Mouse (Mus musculus): ENCODE results near the gene Cbln3. TPM values are rescaled to one million over a fixed set of nuclear protein-coding genes. Genes with fewer than 3 reads are reported as not detected.

Gene Cbln3
- total and polyA plus RNA-seq, 3 experiments: 0.17 to 0.26 (median 0.24) TPM

DNA sequence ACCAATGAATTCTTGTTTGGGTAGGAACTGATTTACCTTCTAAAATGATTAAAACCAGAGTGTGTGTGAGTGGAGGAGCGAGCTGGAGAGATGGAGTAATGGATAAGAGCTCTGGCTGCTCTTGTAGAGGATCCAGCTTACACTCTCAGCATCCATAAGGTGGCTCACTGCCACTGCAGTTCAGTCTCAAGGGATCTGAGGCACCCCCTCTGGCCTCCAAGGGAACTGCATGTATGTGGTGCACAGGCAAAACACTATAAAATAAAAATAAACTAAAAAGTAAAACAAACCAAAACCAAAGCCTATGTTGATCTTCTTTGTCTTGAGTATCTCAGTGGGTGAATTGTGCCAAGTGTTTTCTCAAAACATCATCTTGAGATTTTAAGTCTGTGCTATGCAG, 4.6 kb downstream of the Cbln3 start (continued):
- TF ChIP-seq MEF2A (IDR thresholded peaks at IDR 0.05; ENCODE audit: borderline replicate concordance, low read depth, low read length) (no peak), E2F4 (IDR thresholded peaks at IDR 0.05; ENCODE audit: insufficient replicate concordance, low read depth, low read length) (no peak), CTCF (conservative IDR thresholded peaks at IDR 0.05 in 1 of 2, IDR thresholded peaks at IDR 0.05 in 1 of 2; ENCODE audit: low read depth in 2 of 2, low read length in 2 of 2) (peak; percentile 69 to 100; a peak in 3 of 4 replicates), SMC3 (IDR thresholded peaks at IDR 0.05; ENCODE audit: low read depth, low read length) (peak; percentile 84), CHD1 (IDR thresholded peaks at IDR 0.05; ENCODE audit: low read depth, low read length) (no peak)

DNA sequence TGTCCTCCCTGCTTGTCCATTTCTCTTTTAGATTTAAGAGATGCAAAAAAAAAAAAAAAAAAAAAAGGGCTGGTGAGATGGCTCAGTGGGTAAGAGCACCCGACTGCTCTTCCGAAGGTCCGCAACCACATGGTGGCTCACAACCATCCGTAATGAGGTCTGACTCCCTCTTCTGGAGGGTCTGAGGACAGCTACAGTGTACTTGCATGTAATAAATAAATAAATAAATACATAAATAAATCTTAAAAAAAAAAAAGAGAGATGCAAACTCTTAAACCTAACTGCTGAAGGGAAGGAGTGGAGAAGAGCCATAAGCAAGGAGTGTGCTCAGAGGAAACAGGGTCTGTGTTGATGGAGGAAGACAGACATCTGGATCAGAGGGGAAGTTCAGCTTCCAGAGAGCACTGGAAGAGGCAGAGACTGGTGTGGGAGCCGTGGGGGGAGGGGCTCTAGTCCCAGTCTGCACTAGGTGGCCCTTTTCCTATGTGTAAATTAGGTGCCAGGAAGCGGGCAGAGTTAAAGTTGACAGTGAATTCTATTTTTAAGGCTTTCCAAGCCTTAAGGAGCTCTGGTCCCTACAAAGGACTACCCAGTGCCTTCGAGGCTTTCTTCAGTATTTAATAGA, 5.8 kb downstream of the Cbln3 start:
- no peak overlapping the region for H3K4me2 ChIP-seq (ENCODE audit: insufficient read depth, low read depth, poor library complexity, severe bottlenecking)
- no peak overlapping the region for H3K27ac ChIP-seq (ENCODE audit: insufficient read depth, low read depth)
- in situ Hi-C loops (cut with MboI; ENCODE audit: low pct_ligation_motif_present, low pct_unique_long_range_greater_than_20kb, low sequenced_read_pairs) (no loop called here), dilution Hi-C loops (cut with MboI; ENCODE audit: extremely low pct_ligation_motif_present, extremely low pct_unique_long_range_greater_than_20kb, low sequenced_read_pairs) (no loop called here)
- H3K4me1 ChIP-seq (ENCODE audit: control insufficient read depth in 1 of 2, insufficient read depth in 2 of 2): peaks cover 17 to 44% of the 10 kb centered on the region in 2 experiments
- H3K27me3 ChIP-seq (replicated peaks): peaks cover 9% of the 10 kb centered on the region
- TF ChIP-seq ZKSCAN1 (IDR thresholded peaks at IDR 0.05; ENCODE audit: borderline replicate concordance, low read depth, low read length) (no peak), MYC (IDR thresholded peaks at IDR 0.05; ENCODE audit: low read depth, low read length) (no peak), SMC3 (IDR thresholded peaks at IDR 0.05; ENCODE audit: low read depth, low read length) (no peak), BHLHE40 (IDR thresholded peaks at IDR 0.05; ENCODE audit: low read depth, low read length) (no peak), ZC3H11A (IDR thresholded peaks at IDR 0.05; ENCODE audit: low read depth, low read length) (no peak), CTCF (conservative IDR thresholded peaks at IDR 0.05 in 1 of 2, IDR thresholded peaks at IDR 0.05 in 1 of 2; ENCODE audit: low read depth in 2 of 2, low read length in 2 of 2) (peak in 1 of 2 experiments; percentile 49; a peak in 2 of 4 replicates), MAFK (IDR thresholded peaks at IDR 0.05; ENCODE audit: insufficient replicate concordance, low read length) (no peak), CHD2 (IDR thresholded peaks at IDR 0.05; ENCODE audit: low read length) (no peak), ZNF384 (IDR thresholded peaks at IDR 0.05; ENCODE audit: low read depth, low read length) (peak; percentile 41; the same call in 1 of the 2 replicates)
- no peaks in the 10 kb centered on the region for H3K36me3 ChIP-seq (replicated peaks in 1 of 2; ENCODE audit: control insufficient read depth in 1 of 2, insufficient read depth in 1 of 2, low read length in 1 of 2)
- H3K9ac ChIP-seq (ENCODE audit: insufficient read depth, low read depth): no peak overlapping the region
- H3K4me3 ChIP-seq (replicated peaks in 1 of 3; ENCODE audit: low read depth in 2 of 3, low read length in 2 of 3, poor library complexity in 1 of 3): no peak overlapping the region
- H3K79me2 ChIP-seq (replicated peaks; ENCODE audit: control insufficient read depth, extremely low read depth, insufficient read depth, poor library complexity, severe bottlenecking): no peaks in the 10 kb centered on the region
- no peak for DNase-seq (ENCODE audit: extremely low read depth)
- no peaks in the 10 kb centered on the region for H3K9me3 ChIP-seq (replicated peaks; ENCODE audit: low read length)

DNA sequence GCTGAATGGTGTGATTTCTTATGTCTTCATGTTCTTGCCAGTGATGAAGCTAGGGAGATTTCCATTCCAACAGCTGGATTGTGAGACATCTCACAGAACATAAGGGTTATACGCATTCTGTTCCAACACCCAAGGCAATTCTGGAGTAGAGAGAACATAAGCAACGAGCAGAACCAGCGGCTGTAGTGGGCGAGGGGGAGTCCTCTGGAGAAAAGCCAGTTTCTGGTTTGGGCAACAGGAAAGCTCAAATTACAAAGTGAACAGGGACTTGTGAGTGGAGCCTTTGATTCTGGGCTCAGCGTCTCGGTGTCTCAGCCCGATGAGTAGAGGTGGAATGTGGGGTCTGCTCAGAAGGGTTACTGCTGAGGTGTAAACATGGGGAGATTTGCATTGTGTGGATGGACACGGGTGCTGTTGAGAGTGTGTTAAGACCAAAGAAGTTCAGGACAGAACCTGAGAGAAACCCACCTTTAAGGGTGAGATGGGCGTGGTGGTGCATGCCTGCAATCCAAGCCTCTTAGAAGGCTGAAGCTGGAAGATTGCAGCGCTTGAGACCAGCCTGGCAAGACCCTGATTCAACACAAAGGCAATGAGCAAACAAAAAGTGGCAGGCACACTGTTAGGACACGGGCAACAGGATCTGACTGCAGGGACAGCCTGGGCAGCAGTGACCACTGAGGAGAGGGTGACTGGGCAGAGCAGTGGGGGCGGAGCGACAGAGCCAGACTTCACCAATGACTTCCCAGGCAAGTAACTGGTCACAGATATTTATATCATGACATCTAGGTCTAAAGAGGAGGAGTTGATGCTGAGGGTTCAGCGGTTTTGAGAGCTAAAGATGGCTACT, 6.5 kb downstream of the Cbln3 start:
- H3K4me1 ChIP-seq (ENCODE audit: control insufficient read depth in 1 of 2, insufficient read depth in 2 of 2): peaks cover 14 to 43% of the 10 kb centered on the region in 2 experiments
- no peaks in the 10 kb centered on the region for H3K36me3 ChIP-seq (replicated peaks in 1 of 2; ENCODE audit: control insufficient read depth in 1 of 2, insufficient read depth in 1 of 2, low read length in 1 of 2)
- H3K9me3 ChIP-seq (replicated peaks; ENCODE audit: low read length): no peaks in the 10 kb centered on the region
- TF ChIP-seq PAX5 (IDR thresholded peaks at IDR 0.05; ENCODE audit: low read length) (no peak), GABPA (IDR thresholded peaks at IDR 0.05; ENCODE audit: insufficient replicate concordance, low read depth, low read length) (no peak), E2F4 (IDR thresholded peaks at IDR 0.05; ENCODE audit: insufficient replicate concordance, low read depth, low read length) (no peak), SMC3 (IDR thresholded peaks at IDR 0.05; ENCODE audit: low read depth, low read length) (no peak), EP300 (IDR thresholded peaks at IDR 0.05; ENCODE audit: low read length) (no peak), CHD2 (IDR thresholded peaks at IDR 0.05; ENCODE audit: low read length) (no peak), TCF12 (IDR thresholded peaks at IDR 0.05; ENCODE audit: low read depth, low read length) (no peak), UBTF (IDR thresholded peaks at IDR 0.05; ENCODE audit: low read depth, low read length) (no peak), NELFE (IDR thresholded peaks at IDR 0.05; ENCODE audit: low read depth, low read length) (no peak), POLR2AphosphoS2 (IDR thresholded peaks at IDR 0.05; ENCODE audit: low read depth, low read length) (no peak), SIN3A (IDR thresholded peaks at IDR 0.05; ENCODE audit: low read length) (no peak), CTCF (conservative IDR thresholded peaks at IDR 0.05 in 1 of 2, IDR thresholded peaks at IDR 0.05 in 1 of 2; ENCODE audit: low read depth in 2 of 2, low read length in 2 of 2) (no peak), ELF1 (IDR thresholded peaks at IDR 0.05; ENCODE audit: low read depth, low read length) (no peak), JUN (IDR thresholded peaks at IDR 0.05; ENCODE audit: insufficient read depth, low read depth, low read length) (no peak), ZMIZ1 (IDR thresholded peaks at IDR 0.05; ENCODE audit: low read depth, low read length) (no peak), HCFC1 (IDR thresholded peaks at IDR 0.05; ENCODE audit: low read depth, low read length) (no peak), POLR2A (IDR thresholded peaks at IDR 0.05; ENCODE audit: low read depth, low read length) (no peak), MAZ (IDR thresholded peaks at IDR 0.05; ENCODE audit: low read depth, low read length) (no peak), MEF2A (IDR thresholded peaks at IDR 0.05; ENCODE audit: borderline replicate concordance, low read depth, low read length) (no peak)
- no peak overlapping the region for H3K4me3 ChIP-seq (replicated peaks in 1 of 3; ENCODE audit: low read depth in 2 of 3, low read length in 2 of 3, poor library complexity in 1 of 3)
- no peak overlapping the region for H3K9ac ChIP-seq (ENCODE audit: insufficient read depth, low read depth)
- H3K79me2 ChIP-seq (replicated peaks; ENCODE audit: control insufficient read depth, extremely low read depth, insufficient read depth, poor library complexity, severe bottlenecking): no peaks in the 10 kb centered on the region
- H3K27me3 ChIP-seq (replicated peaks): peaks cover 9% of the 10 kb centered on the region
- in situ Hi-C loops (cut with MboI; ENCODE audit: low pct_ligation_motif_present, low pct_unique_long_range_greater_than_20kb, low sequenced_read_pairs) (no loop called here), dilution Hi-C loops (cut with MboI; ENCODE audit: extremely low pct_ligation_motif_present, extremely low pct_unique_long_range_greater_than_20kb, low sequenced_read_pairs) (no loop called here)
- H3K27ac ChIP-seq (ENCODE audit: insufficient read depth, low read depth): no peak overlapping the region
- no peak overlapping the region for H3K4me2 ChIP-seq (ENCODE audit: insufficient read depth, low read depth, poor library complexity, severe bottlenecking)
- DNase-seq (ENCODE audit: extremely low read depth): no peak

Data from CH12.LX (cell line).